In the genomic region with DNA sequence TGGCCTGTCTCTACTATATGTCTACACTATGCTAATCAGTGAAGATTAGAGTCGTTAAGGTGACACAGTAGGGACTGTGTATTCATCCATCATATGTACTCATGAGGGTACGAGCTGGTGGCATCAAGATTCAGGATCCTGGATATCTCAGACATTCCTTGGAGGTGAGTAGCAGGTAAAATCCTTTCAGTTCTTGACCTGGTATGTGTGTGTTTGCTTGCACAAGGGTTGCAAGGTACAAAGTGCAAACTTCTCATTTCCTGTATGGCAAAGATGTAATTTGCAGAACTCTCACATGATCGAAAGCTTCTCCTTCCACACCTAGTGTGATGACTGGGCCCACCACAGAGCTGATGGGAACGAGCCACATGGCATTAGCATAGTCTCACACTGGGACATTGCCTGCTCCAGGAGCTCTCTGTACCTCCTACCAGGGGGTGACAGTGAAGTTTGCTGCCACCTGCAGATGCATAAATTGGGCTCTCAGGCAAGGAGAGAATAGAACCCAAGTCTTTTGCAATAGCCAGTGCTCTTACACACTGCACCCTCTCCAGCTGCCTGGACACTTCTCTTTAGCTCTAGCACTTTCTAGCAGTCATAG, we compare ENCODE assay signal across 25 mouse cellular contexts. TPM values are rescaled to one million over a fixed set of nuclear protein-coding genes. Genes with fewer than 3 reads are reported as not detected.
A peak's percentile ranks its signal among the peaks of the same experiment; 100 is the strongest.
DNase-seq lines count a peak whose midpoint lies in the region; ATAC-seq and TF ChIP-seq lines count a peak whose summit lies in the region.
"Had no signal": no experiment of that assay in that cellular context is flagged by ENCODE, and none has a peak within 500 bp of the region (broad histone marks: within the 10 kb centered on the region; RNA-seq: fewer than 3 reads in every experiment).

No protein-coding gene starts in this region.

- ATAC-seq in lung, embryonic 16.5 days (ENCODE audit: low read depth): peak; percentile 17; the same call in 1 of the 2 replicates
- no peak for ATAC-seq in lung, postnatal 0 days
- ATAC-seq in intestine, postnatal 0 days: peak; percentile 86
- ATAC-seq in liver, postnatal 0 days: peak; percentile 57; the same call in 1 of the 2 replicates
- ATAC-seq: forebrain, postnatal 0 days; inflammation-experienced regulatory T-cells, adult 6 months; midbrain, embryonic 13.5 days had no signal

- no peak for DNase-seq in lung, postnatal 0 days (ENCODE audit: low spot score)
- no peak for DNase-seq in liver, postnatal 0 days
- DNase-seq in thymus, postnatal 25 days: no peak
- no peak for DNase-seq in right cerebral cortex, postnatal 10 days (ENCODE audit: low spot score in 2 of 2)
- DNase-seq in layer of hippocampus, postnatal 14 days (ENCODE audit: low spot score in 2 of 2): no peak
- DNase-seq: cerebellum, adult 8-10 months; forebrain, postnatal 0 days; heart, postnatal 10 days; lung, postnatal 10 days had no signal

- no peaks in the 10 kb centered on the region for H3K9me3 ChIP-seq in lung, embryonic 16.5 days (ENCODE audit: control insufficient read depth, low read length)
- H3K9me3 ChIP-seq in lung, postnatal 0 days (ENCODE audit: low read length): no peaks in the 10 kb centered on the region
- H3K9me3 ChIP-seq in intestine, postnatal 0 days (ENCODE audit: control insufficient read depth): no peaks in the 10 kb centered on the region
- H3K9me3 ChIP-seq in liver, postnatal 0 days (ENCODE audit: low read length): no peaks in the 10 kb centered on the region
- H3K9me3 ChIP-seq: limb, embryonic 13.5 days; midbrain, embryonic 13.5 days; neural tube, embryonic 15.5 days had no signal

- no peak overlapping the region for H3K9ac ChIP-seq in lung, embryonic 16.5 days (ENCODE audit: low read length)
- H3K9ac ChIP-seq in lung, postnatal 0 days (replicated peaks; ENCODE audit: low read depth): no peak overlapping the region
- H3K9ac ChIP-seq in intestine, postnatal 0 days (ENCODE audit: low read depth, low read length): no peak overlapping the region
- no peak overlapping the region for H3K9ac ChIP-seq in liver, postnatal 0 days (replicated peaks)
- H3K9ac ChIP-seq: forebrain, postnatal 0 days; limb, embryonic 13.5 days; midbrain, embryonic 13.5 days; neural tube, embryonic 15.5 days had no signal

- no peak; the same call in 1 of the 2 replicates for TF ChIP-seq CTCF in lung, postnatal 0 days (IDR thresholded peaks at IDR 0.05)
- peak; percentile 31 for TF ChIP-seq CTCF in intestine, postnatal 0 days (IDR thresholded peaks at IDR 0.05; ENCODE audit: low read depth)
- TF ChIP-seq CTCF in liver, postnatal 0 days (IDR thresholded peaks at IDR 0.05; ENCODE audit: low read depth): no peak

- H3K36me3 ChIP-seq in lung, embryonic 16.5 days (ENCODE audit: control insufficient read depth, insufficient read depth, low read length): peaks cover 26% of the 10 kb centered on the region
- H3K36me3 ChIP-seq in lung, postnatal 0 days (ENCODE audit: insufficient read depth, low read length): peaks cover 14% of the 10 kb centered on the region; the same call in 1 of the 2 replicates
- peaks cover 24% of the 10 kb centered on the region for H3K36me3 ChIP-seq in intestine, postnatal 0 days (ENCODE audit: control insufficient read depth, insufficient read depth)
- H3K36me3 ChIP-seq in liver, postnatal 0 days (replicated peaks; ENCODE audit: insufficient read depth, low read length): peaks cover 36% of the 10 kb centered on the region

- H3K4me2 ChIP-seq in lung, embryonic 16.5 days (ENCODE audit: low read depth, low read length): no peak overlapping the region
- no peak overlapping the region for H3K4me2 ChIP-seq in lung, postnatal 0 days (replicated peaks; ENCODE audit: low read depth, low read length)
- H3K4me2 ChIP-seq in intestine, postnatal 0 days (replicated peaks; ENCODE audit: low read depth): no peak overlapping the region
- H3K4me2 ChIP-seq in liver, postnatal 0 days (ENCODE audit: low read depth, low read length): no peak overlapping the region
- H3K4me2 ChIP-seq: heart, embryonic 11.5 days; limb, embryonic 13.5 days; midbrain, embryonic 13.5 days; neural tube, embryonic 15.5 days had no signal

- no peaks in the 10 kb centered on the region for H3K4me1 ChIP-seq in lung, embryonic 16.5 days (replicated peaks; ENCODE audit: control insufficient read depth, insufficient read depth, low read length)
- H3K4me1 ChIP-seq in lung, postnatal 0 days (ENCODE audit: insufficient read depth, low read depth, low read length): no peaks in the 10 kb centered on the region
- no peaks in the 10 kb centered on the region for H3K4me1 ChIP-seq in intestine, postnatal 0 days (replicated peaks; ENCODE audit: control insufficient read depth, insufficient read depth, low read length)
- peaks cover 4% of the 10 kb centered on the region; the same call in 1 of the 2 replicates for H3K4me1 ChIP-seq in liver, postnatal 0 days (ENCODE audit: insufficient read depth)
- H3K4me1 ChIP-seq: limb, embryonic 13.5 days; midbrain, embryonic 13.5 days; neural tube, embryonic 15.5 days had no signal

- WGBS in lung, embryonic 16.5 days: 76% methylated on average over 4 of the region's 4 CpGs
- 74% methylated on average over 4 of the region's 4 CpGs for WGBS in lung, postnatal 0 days
- 41% methylated on average over 4 of the region's 4 CpGs for WGBS in intestine, postnatal 0 days
- 71% methylated on average over 4 of the region's 4 CpGs for WGBS in liver, postnatal 0 days (ENCODE audit: insufficient replicate concordance)

- no peak for TF ChIP-seq EP300 in lung, postnatal 0 days (IDR thresholded peaks at IDR 0.05)
- no peak for TF ChIP-seq EP300 in liver, postnatal 0 days (IDR thresholded peaks at IDR 0.05; ENCODE audit: low read depth)

- no peaks in the 10 kb centered on the region for H3K27me3 ChIP-seq in lung, embryonic 16.5 days (ENCODE audit: control insufficient read depth, insufficient read depth, low read depth, low read length)
- no peaks in the 10 kb centered on the region for H3K27me3 ChIP-seq in lung, postnatal 0 days (replicated peaks; ENCODE audit: insufficient read depth, low read length)
- no peaks in the 10 kb centered on the region for H3K27me3 ChIP-seq in intestine, postnatal 0 days (replicated peaks; ENCODE audit: control insufficient read depth, insufficient read depth, low read length)
- H3K27me3 ChIP-seq in liver, postnatal 0 days (ENCODE audit: insufficient read depth, low read length): no peaks in the 10 kb centered on the region
- H3K27me3 ChIP-seq: limb, embryonic 13.5 days; midbrain, embryonic 13.5 days; neural tube, embryonic 15.5 days had no signal

- no peak overlapping the region for H3K4me3 ChIP-seq in lung, embryonic 16.5 days (ENCODE audit: low read length)
- H3K4me3 ChIP-seq in lung, postnatal 0 days (ENCODE audit: low read depth, low read length): no peak overlapping the region
- no peak overlapping the region for H3K4me3 ChIP-seq in intestine, postnatal 0 days (ENCODE audit: low read depth, low read length)
- no peak overlapping the region for H3K4me3 ChIP-seq in liver, postnatal 0 days (ENCODE audit: low read depth, low read length)
- H3K4me3 ChIP-seq: limb, embryonic 13.5 days; midbrain, embryonic 13.5 days; neural tube, embryonic 15.5 days had no signal

- H3K27ac ChIP-seq in lung, embryonic 16.5 days (ENCODE audit: low read length): no peak overlapping the region
- H3K27ac ChIP-seq in lung, postnatal 0 days (ENCODE audit: low read length): no peak overlapping the region
- H3K27ac ChIP-seq in intestine, postnatal 0 days (ENCODE audit: low read depth, low read length): peak overlapping the region; percentile 17; the same call in 1 of the 2 replicates
- no peak overlapping the region for H3K27ac ChIP-seq in liver, postnatal 0 days (ENCODE audit: low read depth)
- H3K27ac ChIP-seq: kidney, postnatal 0 days; limb, embryonic 13.5 days; midbrain, embryonic 13.5 days; neural tube, embryonic 15.5 days had no signal

RNA-seq across cellular contexts. Expression of gene Kif28, which starts 1.4 kb away (rescaled TPM):
- polyA plus RNA-seq in lung, embryonic 16.5 days (2015; fragmentation: Nextera tagmentation; extraction: Ambion mirVana): 0.44 TPM in 1 of 2 replicates, not detected in the other
- not detected in 2 replicates for polyA plus RNA-seq in lung, postnatal 0 days (2015; fragmentation: Nextera tagmentation; extraction: Ambion mirVana)
- polyA plus RNA-seq in intestine, postnatal 0 days (2015; fragmentation: Nextera tagmentation; extraction: Ambion mirVana): not detected in 2 replicates
- not detected in 2 replicates for polyA plus RNA-seq in liver, postnatal 0 days (2015; fragmentation: Nextera tagmentation; extraction: Ambion mirVana)
- total RNA-seq in layer of hippocampus, postnatal 14 days (2021): under 1 TPM; 0.19 to 0.32 TPM
- total RNA-seq: forebrain, postnatal 0 days; megakaryocyte progenitor cell, adult 5-6 weeks had no signal
- polyA plus RNA-seq: embryonic facial prominence, embryonic 11.5 days; forebrain, postnatal 0 days; hindbrain, embryonic 11.5 days; inflammation-experienced regulatory T-cells, adult 6 months; kidney, postnatal 0 days; limb, embryonic 13.5 days; neural tube, embryonic 15.5 days had no signal

RNA-seq across cellular contexts. Expression of gene Gm10518, which starts 59.5 kb away (rescaled TPM):
- not detected in 2 replicates for polyA plus RNA-seq in lung, embryonic 16.5 days (2015; fragmentation: Nextera tagmentation; extraction: Ambion mirVana)
- not detected in 2 replicates for polyA plus RNA-seq in lung, postnatal 0 days (2015; fragmentation: Nextera tagmentation; extraction: Ambion mirVana)
- polyA plus RNA-seq in intestine, postnatal 0 days (2015; fragmentation: Nextera tagmentation; extraction: Ambion mirVana): not detected in 2 replicates
- polyA plus RNA-seq in liver, postnatal 0 days (2015; fragmentation: Nextera tagmentation; extraction: Ambion mirVana): 0.09 TPM in 1 of 2 replicates, not detected in the other
- total RNA-seq in layer of hippocampus, postnatal 14 days (2021): not detected
- total RNA-seq: forebrain, postnatal 0 days; gastrocnemius, adult 18-20 months; gastrocnemius, postnatal 4 days; heart, postnatal 10 days; layer of hippocampus, postnatal 25 days; left cerebral cortex, postnatal 10 days; megakaryocyte progenitor cell, adult 5-6 weeks had no signal
- polyA plus RNA-seq: cortical plate, adult 2 months; forebrain, postnatal 0 days; inflammation-experienced regulatory T-cells, adult 6 months; kidney, postnatal 0 days; neural tube, embryonic 15.5 days had no signal

RNA-seq across cellular contexts. Expression of gene Ahctf1, which starts 59.8 kb away (rescaled TPM):
- polyA plus RNA-seq in lung, embryonic 16.5 days (2015; fragmentation: Nextera tagmentation; extraction: Ambion mirVana): 17.7 and 19.6 TPM in 2 replicates
- polyA plus RNA-seq in lung, postnatal 0 days (2015; fragmentation: Nextera tagmentation; extraction: Ambion mirVana): 9.4 and 12.7 TPM in 2 replicates
- polyA plus RNA-seq in intestine, postnatal 0 days (2015; fragmentation: Nextera tagmentation; extraction: Ambion mirVana): 8.8 and 9.4 TPM in 2 replicates
- 8.1 and 9.2 TPM in 2 replicates for polyA plus RNA-seq in liver, postnatal 0 days (2015; fragmentation: Nextera tagmentation; extraction: Ambion mirVana)
- total RNA-seq in layer of hippocampus, postnatal 14 days (2021): 10 to 100 TPM; 27.9 to 28.5 TPM
